Mouse (Mus musculus): ENCODE data around the gene Dimt1.

GRCm38 (mm10) chr13:106904637-106905036 lies 42.3 kb upstream of the Dimt1 start:
- no peak for TF ChIP-seq POLR2A (IDR thresholded peaks at IDR 0.05; ENCODE audit: extremely low read depth, insufficient read depth, low read length)
- no peak for TF ChIP-seq CTCF (IDR thresholded peaks at IDR 0.05; ENCODE audit: low read depth, low read length)

All from liver, adult 2 months (tissue).